Mouse (Mus musculus) small intestine, adult 2 months (tissue): ENCODE results near the gene Ltbp3.

Experiments
- CTCF ChIP-seq: fragments of 200-500 bp; IDR thresholded peaks from 2 replicates; pipeline ENCODE4 v1.5.1; 2012; ENCODE audit warnings: low read depth, mild to moderate bottlenecking, control low read depth, inconsistent platforms, low read length, moderate library complexity, mixed read lengths; ENCODE audit not compliant: insufficient replicate concordance, insufficient read length; ENCODE audit errors: extremely low read depth
- POLR2A ChIP-seq: fragments of 200-500 bp; IDR thresholded peaks from 2 replicates; pipeline ENCODE4 v1.6.1; 2012; ENCODE audit warnings: low read depth, mild to moderate bottlenecking, control low read depth, inconsistent platforms, low read length, moderate library complexity

GRCm38 (mm10) chr19:5802011-5802786 lies 61.5 kb downstream of the Ltbp3 start:
- TF ChIP-seq CTCF (no peak), POLR2A (peak; percentile 100)
